Mouse (Mus musculus): ENCODE measurements around the gene Arhgap29. TPM values are rescaled to one million over a fixed set of nuclear protein-coding genes. Genes with fewer than 3 reads are reported as not detected.
A peak's percentile ranks its signal among the peaks of the same experiment; 100 is the strongest.

Arhgap29 gene
- polyA plus RNA-seq, 1 experiment from 2014 or later = 20.2 TPM

DNA sequence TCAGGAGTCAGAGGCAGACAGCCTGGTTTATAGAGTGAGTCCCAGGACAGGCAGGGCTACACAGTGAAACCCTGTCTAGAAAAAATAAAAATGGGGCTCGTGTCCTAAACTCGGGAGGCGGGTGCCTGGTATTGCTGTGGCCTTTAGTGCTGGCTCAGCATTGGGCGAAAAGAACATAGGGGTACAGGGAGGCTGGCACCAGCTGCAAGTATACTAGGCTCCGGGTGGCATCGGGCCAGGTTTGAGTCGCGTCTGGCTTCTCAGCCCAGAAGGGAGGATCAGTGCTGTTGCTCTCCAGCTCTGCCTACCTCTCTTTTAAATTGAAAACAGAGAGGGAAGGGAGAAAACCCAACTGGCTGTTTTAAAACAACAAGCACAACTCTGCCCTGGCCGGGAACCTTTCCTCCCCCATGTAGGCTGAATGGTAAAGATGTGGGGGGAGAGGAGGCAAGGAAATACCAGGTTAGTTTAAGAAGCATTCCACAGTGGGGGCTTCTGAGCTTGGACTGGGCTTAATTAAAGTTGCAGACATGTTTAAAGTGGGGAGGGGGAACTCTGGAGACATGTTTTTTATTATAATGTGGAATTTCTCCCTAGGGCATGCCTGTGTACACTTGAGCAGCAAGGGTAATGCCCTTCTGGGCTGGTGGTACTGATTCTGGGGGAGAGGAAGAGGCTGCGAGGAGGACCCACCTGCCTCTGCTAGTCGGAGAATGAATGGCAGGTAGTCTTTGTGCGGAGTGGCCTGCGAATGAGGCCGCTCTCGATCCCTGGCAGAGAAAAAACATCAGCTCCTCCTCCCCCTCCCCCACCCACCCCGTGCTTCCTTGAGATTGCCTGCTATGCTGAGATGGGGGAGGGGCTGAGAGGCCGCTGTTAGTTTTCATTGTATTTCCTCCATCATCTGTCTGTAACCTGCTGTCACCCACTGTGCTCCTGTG, 95.8 kb downstream of the Arhgap29 start:
- H3K4me1 ChIP-seq (replicated peaks) = peaks cover 52% of the 10 kb centered on the region
- ATAC-seq (ENCODE audit: low FRiP score, low read depth) = peak; percentile 68
- no peaks in the 10 kb centered on the region for H3K36me3 ChIP-seq
- H3K9ac ChIP-seq = no peak overlapping the region
- peak overlapping the region; percentile 13; the same call in 1 of the 2 replicates for H3K27ac ChIP-seq (replicated peaks)
- H3K27me3 ChIP-seq = peaks cover 5% of the 10 kb centered on the region; the same call in 1 of the 2 replicates
- H3K4me2 ChIP-seq = 0 out of 2 replicates have a peak overlapping the region, but pooled peaks have one; percentile 5
- no peak overlapping the region for H3K4me3 ChIP-seq
- H3K9me3 ChIP-seq = no peaks in the 10 kb centered on the region
- WGBS = 14% methylated on average over 17 of the region's 17 CpGs

DNA sequence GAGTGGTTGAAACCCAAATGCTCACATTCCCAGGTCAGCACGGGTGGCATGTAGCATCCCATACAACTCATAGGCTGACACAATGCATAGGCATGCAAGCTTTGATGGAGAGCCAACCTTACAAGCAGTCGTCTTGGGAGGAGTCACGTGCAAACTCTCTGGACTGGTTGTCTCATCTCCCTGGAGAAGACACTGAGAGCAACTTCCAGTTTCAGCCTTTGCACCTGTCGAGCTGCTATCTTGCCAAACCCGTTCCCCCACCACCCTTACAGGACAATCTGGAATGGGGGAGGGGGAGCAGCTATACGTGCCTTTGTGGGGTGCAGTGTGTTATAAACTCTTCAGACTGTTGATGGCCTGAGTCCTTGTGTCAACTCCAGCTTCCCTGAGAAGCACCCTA, 96.8 kb downstream of the Arhgap29 start:
- 63% methylated on average over 6 of the region's 6 CpGs for WGBS
- H3K4me2 ChIP-seq = no peak overlapping the region
- H3K27ac ChIP-seq (replicated peaks) = no peak overlapping the region
- H3K4me3 ChIP-seq = no peak overlapping the region
- H3K9ac ChIP-seq = no peak overlapping the region
- H3K36me3 ChIP-seq = no peaks in the 10 kb centered on the region
- ATAC-seq (ENCODE audit: low FRiP score, low read depth) = no peak
- peaks cover 42% of the 10 kb centered on the region for H3K4me1 ChIP-seq (replicated peaks)
- no peaks in the 10 kb centered on the region for H3K9me3 ChIP-seq
- H3K27me3 ChIP-seq = peaks cover 5% of the 10 kb centered on the region; the same call in 1 of the 2 replicates

DNA sequence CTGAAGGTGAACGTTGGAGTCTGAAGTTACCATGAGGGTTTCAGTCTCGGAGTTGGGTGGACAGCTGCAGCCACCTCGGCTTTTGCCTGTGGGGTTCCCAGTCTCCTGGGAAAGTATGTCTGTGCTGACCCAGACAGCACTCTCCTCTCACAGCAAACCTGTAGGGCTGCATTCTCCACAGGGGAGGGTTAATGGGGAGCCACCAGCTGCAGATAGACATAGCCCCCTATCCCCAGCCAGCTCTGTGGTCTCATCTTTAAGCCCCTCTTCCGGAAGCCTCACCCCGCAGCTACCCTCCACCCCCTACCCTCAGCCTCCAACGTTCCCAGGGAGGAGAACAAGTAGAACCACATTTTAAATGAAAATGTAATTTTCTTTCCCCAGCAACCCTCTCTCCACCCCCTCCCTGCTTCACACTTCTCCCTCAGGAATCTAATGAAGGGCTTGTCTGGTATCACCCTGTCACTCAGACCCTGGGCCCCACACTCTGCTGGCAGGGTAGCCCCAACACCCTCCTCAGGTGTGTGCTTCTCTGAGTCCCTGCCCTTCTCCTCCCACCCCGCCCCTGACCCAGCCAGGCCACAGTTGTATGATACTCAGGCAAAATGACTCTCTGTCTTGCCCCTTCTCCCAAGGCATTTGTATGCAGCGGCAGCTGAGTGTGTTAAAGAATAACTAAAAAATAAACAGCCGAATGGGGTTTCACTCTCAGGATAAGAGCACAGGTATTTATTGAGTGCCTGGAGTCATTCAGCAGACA, 106.3 kb downstream of the Arhgap29 start:
- 0 out of 2 replicates have a peak, but pooled peaks cover 6% of the 10 kb centered on the region for H3K27me3 ChIP-seq
- no peak overlapping the region for H3K27ac ChIP-seq (replicated peaks)
- H3K4me3 ChIP-seq = no peak overlapping the region
- H3K9me3 ChIP-seq = no peaks in the 10 kb centered on the region
- ATAC-seq (ENCODE audit: low FRiP score, low read depth) = no peak
- H3K4me2 ChIP-seq = no peak overlapping the region
- no peaks in the 10 kb centered on the region for H3K4me1 ChIP-seq (replicated peaks)
- no peak overlapping the region for H3K9ac ChIP-seq
- H3K36me3 ChIP-seq = no peaks in the 10 kb centered on the region
- WGBS = 64% methylated on average over 9 of the region's 9 CpGs

DNA sequence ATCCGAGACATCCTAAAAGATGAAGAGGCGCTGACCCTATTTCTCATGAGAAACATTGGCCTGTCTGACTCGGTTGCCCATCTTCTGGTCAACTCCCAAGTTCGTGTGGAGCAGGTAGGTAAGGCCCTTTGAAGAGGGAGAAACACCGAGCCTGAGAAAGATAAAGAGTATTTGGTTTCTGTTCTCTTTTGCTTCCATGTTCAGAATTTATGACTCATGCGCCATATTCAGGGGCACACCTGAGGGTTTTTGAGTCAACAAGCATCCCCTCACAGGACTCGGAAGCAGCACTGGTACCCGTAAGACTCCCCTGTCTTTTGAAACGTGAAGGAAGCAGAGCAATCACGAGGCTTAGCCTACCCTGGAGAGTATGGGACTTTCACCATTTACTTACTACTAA, 110.2 kb downstream of the Arhgap29 start:
- H3K36me3 ChIP-seq = no peaks in the 10 kb centered on the region
- no peaks in the 10 kb centered on the region for H3K4me1 ChIP-seq (replicated peaks)
- no peaks in the 10 kb centered on the region for H3K9me3 ChIP-seq
- 92% methylated on average over 10 of the region's 10 CpGs for WGBS
- H3K27me3 ChIP-seq = 0 out of 2 replicates have a peak, but pooled peaks cover 3% of the 10 kb centered on the region
- no peak overlapping the region for H3K4me3 ChIP-seq
- no peak overlapping the region for H3K9ac ChIP-seq
- no peak overlapping the region for H3K4me2 ChIP-seq
- no peak for ATAC-seq (ENCODE audit: low FRiP score, low read depth)
- H3K27ac ChIP-seq (replicated peaks) = no peak overlapping the region

DNA sequence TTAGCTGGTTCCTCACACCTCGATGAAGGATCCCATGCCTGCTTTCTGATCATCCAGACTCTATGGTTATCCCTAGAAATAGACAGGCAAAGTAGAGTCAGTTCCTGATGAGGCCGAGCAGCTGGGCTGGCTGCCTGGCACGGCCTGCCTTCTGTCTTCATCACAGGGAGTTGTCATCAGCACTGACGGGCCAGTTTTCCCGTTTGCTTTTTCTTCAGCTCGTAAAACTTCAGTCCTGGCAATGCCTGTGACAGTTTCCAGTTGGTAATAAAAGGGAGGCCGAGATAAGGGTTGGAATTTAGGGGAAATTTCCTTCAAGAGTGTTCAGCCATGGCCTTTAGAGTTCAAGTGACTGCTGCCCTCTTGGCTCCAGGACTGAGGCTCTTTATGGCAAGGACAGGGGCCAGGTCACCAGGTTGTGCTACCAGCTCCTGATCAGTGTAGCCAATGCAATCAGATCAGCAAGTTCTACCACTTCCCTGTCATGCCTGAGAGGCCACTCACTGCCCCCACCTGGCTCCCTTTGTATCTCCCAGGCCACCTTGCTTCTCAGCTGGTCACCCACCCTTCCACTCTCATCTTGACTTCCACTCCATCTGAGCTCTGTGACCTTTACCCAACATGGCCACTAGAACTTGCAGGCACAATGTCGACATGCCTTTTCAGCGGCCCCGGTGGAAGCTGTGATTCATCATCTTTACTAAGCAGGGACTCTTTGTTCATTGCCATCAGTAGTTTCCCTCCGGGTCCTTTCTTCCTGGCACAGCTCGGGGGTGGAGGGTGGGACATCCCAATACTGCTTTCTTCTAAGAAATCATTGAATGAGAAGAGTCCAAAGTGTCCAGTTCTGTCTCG, 112.4 kb downstream of the Arhgap29 start:
- Histone ChIP-seq H3K9me3 (no peaks in the 10 kb centered on the region), H3K27ac (replicated peaks) (no peak overlapping the region), H3K4me1 (replicated peaks) (no peaks in the 10 kb centered on the region), H3K4me3 (no peak overlapping the region), H3K36me3 (no peaks in the 10 kb centered on the region), H3K4me2 (no peak overlapping the region), H3K27me3 (no peaks in the 10 kb centered on the region), H3K9ac (no peak overlapping the region)
- 80% methylated on average over 13 of the region's 13 CpGs for WGBS
- no peak for ATAC-seq (ENCODE audit: low FRiP score, low read depth)

Other genes with a start within 250 kb of the Arhgap29 start
- gene F3, start 229.0 kb upstream of the Arhgap29 start, polyA plus RNA-seq (2015; fragmentation: Nextera tagmentation; extraction: Ambion mirVana) = 8.2 and 8.4 TPM in 2 replicates
- gene Abcd3, start 137.2 kb upstream of the Arhgap29 start, polyA plus RNA-seq (2015; fragmentation: Nextera tagmentation; extraction: Ambion mirVana) = 71.3 and 75.7 TPM in 2 replicates
- 2.5 and 3.3 TPM in 2 replicates for gene Abca4, start 91.9 kb downstream of the Arhgap29 start, polyA plus RNA-seq (2015; fragmentation: Nextera tagmentation; extraction: Ambion mirVana)